Comparison of ENCODE assay signal across 25 mouse cellular contexts in the genomic region with DNA sequence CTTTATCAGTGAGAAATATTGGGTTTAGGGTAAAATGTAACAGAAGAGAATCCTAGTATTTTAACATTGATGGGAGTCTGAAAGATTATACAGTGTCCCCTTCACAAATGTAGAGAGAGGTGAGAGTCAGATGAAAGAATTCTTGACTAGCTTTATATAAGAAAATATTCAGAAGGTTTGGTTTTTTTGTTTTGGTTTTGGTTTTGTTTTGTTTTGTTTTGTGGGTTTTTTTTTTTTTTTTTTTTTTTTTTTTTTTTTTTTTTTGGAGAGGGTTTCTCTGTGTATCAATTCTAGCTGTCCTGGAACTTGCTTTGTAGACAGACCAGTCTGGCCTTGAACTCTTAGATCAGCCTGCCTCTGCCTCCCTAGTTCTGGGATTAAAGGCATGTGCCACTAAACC. TPM values are rescaled to one million over a fixed set of nuclear protein-coding genes. Genes with fewer than 3 reads are reported as not detected.
"Had no signal": no experiment of that assay in that cellular context is flagged by ENCODE, and none has a peak within 500 bp of the region (broad histone marks: within the 10 kb centered on the region; RNA-seq: fewer than 3 reads in every experiment).

No protein-coding gene starts in this region.

- H3K4me1 ChIP-seq: heart, embryonic 10.5 days; heart, embryonic 12.5 days; hindbrain, embryonic 10.5 days; hindbrain, embryonic 12.5 days; intestine, embryonic 15.5 days; limb, embryonic 10.5 days; limb, embryonic 12.5 days; liver, embryonic 13.5 days had no signal

- H3K27me3 ChIP-seq: heart, embryonic 12.5 days; hindbrain, embryonic 12.5 days; intestine, embryonic 15.5 days; limb, embryonic 12.5 days; liver, embryonic 13.5 days had no signal

- H3K36me3 ChIP-seq: hindbrain, embryonic 12.5 days had no signal

- H3K9ac ChIP-seq: heart, embryonic 12.5 days; hindbrain, embryonic 12.5 days; hindbrain, embryonic 14.5 days; intestine, embryonic 15.5 days; limb, embryonic 12.5 days; liver, embryonic 13.5 days had no signal

- H3K9me3 ChIP-seq: heart, embryonic 10.5 days; heart, embryonic 12.5 days; hindbrain, embryonic 10.5 days; hindbrain, embryonic 12.5 days; intestine, embryonic 15.5 days; limb, embryonic 10.5 days; limb, embryonic 12.5 days; liver, embryonic 13.5 days had no signal

- H3K4me3 ChIP-seq: heart, embryonic 10.5 days; heart, embryonic 12.5 days; hindbrain, embryonic 10.5 days; hindbrain, embryonic 12.5 days; intestine, embryonic 15.5 days; layer of hippocampus, adult 2 months; left cerebral cortex, adult 2 months; limb, embryonic 10.5 days; limb, embryonic 12.5 days; liver, embryonic 13.5 days had no signal

- H3K27ac ChIP-seq: heart, embryonic 10.5 days; hindbrain, embryonic 10.5 days; hindbrain, embryonic 12.5 days; hindbrain, embryonic 14.5 days; intestine, embryonic 15.5 days; layer of hippocampus, adult 2 months; left cerebral cortex, adult 2 months; limb, embryonic 10.5 days; limb, embryonic 12.5 days; liver, embryonic 13.5 days had no signal

- DNase-seq: gastrocnemius, postnatal 14 days; heart, adult 18-20 months; heart, postnatal 10 days; heart, postnatal 4 days; kidney, adult 18-20 months; kidney, adult 8-10 months; kidney, postnatal 10 days; kidney, postnatal 25 days; kidney, postnatal 4 days; liver; liver, embryonic 13.5 days had no signal

- H3K4me2 ChIP-seq: heart, embryonic 12.5 days; hindbrain, embryonic 12.5 days; hindbrain, embryonic 14.5 days; intestine, embryonic 15.5 days; limb, embryonic 12.5 days; liver, embryonic 11.5 days; liver, embryonic 13.5 days had no signal

- ATAC-seq: hindbrain, embryonic 16.5 days; intestine, embryonic 15.5 days; intestine, postnatal 0 days had no signal

RNA-seq across cellular contexts. Expression of gene Depdc1a, which starts 33.3 kb away (rescaled TPM):
- total RNA-seq: gastrocnemius, adult 8-10 months; left cerebral cortex, adult 2 months had no signal
